Mouse (Mus musculus): ENCODE measurements around the gene Nyap2.

Gene Nyap2

GRCm38 (mm10) chr1:81076831-81077664 is at the start of gene Nyap2:
Gene Nyap2, plus strand, starts transcription at chr1:81076950.
- no peak for DNase-seq (ENCODE audit: low read depth, low spot score)

- no peak for DNase-seq (ENCODE audit: low read depth, low spot score)
These were observed 33.6 kb upstream of the Nyap2 start for GRCm38 (mm10) chr1:81042907-81043868.

- no peak for DNase-seq (ENCODE audit: low read depth, low spot score)
These were observed 18.4 kb upstream of the Nyap2 start for GRCm38 (mm10) chr1:81058340-81058739.

GRCm38 (mm10) chr1:81058835-81059234 is 17.9 kb upstream of the Nyap2 start:
- no peak for DNase-seq (ENCODE audit: low read depth, low spot score)

GRCm38 (mm10) chr1:81062811-81063210 is 13.9 kb upstream of the Nyap2 start:
- DNase-seq (ENCODE audit: low read depth, low spot score) = no peak

GRCm38 (mm10) chr1:81076259-81076658 is 491 bp upstream of the Nyap2 start:
- no peak for DNase-seq (ENCODE audit: low read depth, low spot score)

- no peak for DNase-seq (ENCODE audit: low read depth, low spot score)
These were observed 1.0 kb downstream of the Nyap2 start for GRCm38 (mm10) chr1:81077665-81078314.

- no peak for DNase-seq (ENCODE audit: low read depth, low spot score)
These were observed 10.7 kb downstream of the Nyap2 start for GRCm38 (mm10) chr1:81087485-81087884.

- DNase-seq (ENCODE audit: low read depth, low spot score) = no peak
These were observed 13.7 kb downstream of the Nyap2 start for GRCm38 (mm10) chr1:81090400-81090799.

GRCm38 (mm10) chr1:81090979-81091378 is 14.2 kb downstream of the Nyap2 start:
- DNase-seq (ENCODE audit: low read depth, low spot score) = no peak

GRCm38 (mm10) chr1:81092056-81092455 is 15.3 kb downstream of the Nyap2 start:
- no peak for DNase-seq (ENCODE audit: low read depth, low spot score)

- DNase-seq (ENCODE audit: low read depth, low spot score) = no peak
These were observed 16.1 kb downstream of the Nyap2 start for GRCm38 (mm10) chr1:81092886-81093285.

- no peak for DNase-seq (ENCODE audit: low read depth, low spot score)
These were observed 22.2 kb downstream of the Nyap2 start for GRCm38 (mm10) chr1:81098950-81099349.

- no peak for DNase-seq (ENCODE audit: low read depth, low spot score)
These were observed 25.0 kb downstream of the Nyap2 start for GRCm38 (mm10) chr1:81101749-81102148.

- DNase-seq (ENCODE audit: low read depth, low spot score) = no peak
These were observed 43.0 kb downstream of the Nyap2 start for GRCm38 (mm10) chr1:81119732-81120131.

GRCm38 (mm10) chr1:81132007-81132712 is 55.4 kb downstream of the Nyap2 start:
- DNase-seq (ENCODE audit: low read depth, low spot score) = no peak

GRCm38 (mm10) chr1:81143855-81144254 is 67.1 kb downstream of the Nyap2 start:
- no peak for DNase-seq (ENCODE audit: low read depth, low spot score)

- DNase-seq (ENCODE audit: low read depth, low spot score) = no peak
These were observed 68.8 kb downstream of the Nyap2 start for GRCm38 (mm10) chr1:81145576-81145975.

GRCm38 (mm10) chr1:81169245-81169644 is 92.5 kb downstream of the Nyap2 start:
- no peak for DNase-seq (ENCODE audit: low read depth, low spot score)

GRCm38 (mm10) chr1:81172703-81173102 is 96.0 kb downstream of the Nyap2 start:
- no peak for DNase-seq (ENCODE audit: low read depth, low spot score)

GRCm38 (mm10) chr1:81173303-81173702 is 96.6 kb downstream of the Nyap2 start:
- DNase-seq (ENCODE audit: low read depth, low spot score) = no peak

Data from CD4-positive helper T cell, adult 2 months (primary cell).